Mouse (Mus musculus) liver, embryonic 16.5 days (tissue): ENCODE data around the gene Gpr4. TPM values are rescaled to one million over a fixed set of nuclear protein-coding genes. Genes with fewer than 3 reads are reported as not detected.

ENCODE experiments used
- ATAC-seq: fragments of 200-750 bp; cut with Nextera tagmentation; 2 replicates; pipeline ENCODE4 v1.8.0; 2017; ENCODE audit warnings: low read depth, mild to moderate bottlenecking, moderate number of reproducible peaks, moderate library complexity
- H3K27ac ChIP-seq: fragments of 300-500 bp; sonication (generic); 2 replicates; pipeline ENCODE4 v1.5.1; 2014; ENCODE audit warnings: mild to moderate bottlenecking, low read length
- H3K27me3 ChIP-seq: fragments of 300-500 bp; sonication (generic); 2 replicates; pipeline ENCODE4 v1.6.1; 2014; ENCODE audit warnings: low read depth, low read length, mixed read lengths; ENCODE audit not compliant: control insufficient read depth, insufficient read depth
- H3K36me3 ChIP-seq: fragments of 300-500 bp; sonication (generic); 2 replicates; pipeline ENCODE4 v1.6.1; 2014; ENCODE audit warnings: mild to moderate bottlenecking; ENCODE audit not compliant: control insufficient read depth, insufficient read depth
- H3K4me1 ChIP-seq: fragments of 300-500 bp; sonication (generic); 2 replicates; pipeline ENCODE4 v1.6.1; 2014; ENCODE audit warnings: low read depth, low read length, mixed read lengths; ENCODE audit not compliant: control insufficient read depth
- H3K4me2 ChIP-seq: fragments of 300-500 bp; sonication (generic); 2 replicates; pipeline ENCODE4 v1.6.1; 2014; ENCODE audit warnings: low read depth, low read length, mixed read lengths
- H3K4me3 ChIP-seq: fragments of 300-500 bp; sonication (generic); 2 replicates; pipeline ENCODE4 v1.5.1; 2014; ENCODE audit warnings: low read depth, mild to moderate bottlenecking, low read length
- H3K9ac ChIP-seq: fragments of 300-500 bp; sonication (generic); 2 replicates; pipeline ENCODE4 v1.6.1; 2014; ENCODE audit warnings: low read depth, low read length
- H3K9me3 ChIP-seq: fragments of 300-500 bp; sonication (generic); replicated peaks from 2 replicates; pipeline ENCODE4 v1.6.1; 2016; ENCODE audit warnings: low read length; ENCODE audit not compliant: control insufficient read depth
- WGBS: fragments of 180-500 bp; shearing (Covaris S2); extraction: QIAGEN DNeasy Blood & Tissue Kit; methylation state at CpG from one replicate; pipeline ENCODE4 v1.1.7; 2014; ENCODE audit not compliant: insufficient replicate concordance; 5-methylcytosine and 5-hydroxymethylcytosine counted together
- polyA plus RNA-seq: library from polyadenylated mRNA; unstranded; fragments of >200 nt; fragmentation: Nextera tagmentation; extraction: Ambion mirVana; gene quantifications from 2 replicates; pipeline ENCODE4 v1.2.1, GENCODE M21; 2015

Gene Gpr4
- polyA plus RNA-seq, 1 experiment from 2014 or later: 0.60 TPM

DNA sequence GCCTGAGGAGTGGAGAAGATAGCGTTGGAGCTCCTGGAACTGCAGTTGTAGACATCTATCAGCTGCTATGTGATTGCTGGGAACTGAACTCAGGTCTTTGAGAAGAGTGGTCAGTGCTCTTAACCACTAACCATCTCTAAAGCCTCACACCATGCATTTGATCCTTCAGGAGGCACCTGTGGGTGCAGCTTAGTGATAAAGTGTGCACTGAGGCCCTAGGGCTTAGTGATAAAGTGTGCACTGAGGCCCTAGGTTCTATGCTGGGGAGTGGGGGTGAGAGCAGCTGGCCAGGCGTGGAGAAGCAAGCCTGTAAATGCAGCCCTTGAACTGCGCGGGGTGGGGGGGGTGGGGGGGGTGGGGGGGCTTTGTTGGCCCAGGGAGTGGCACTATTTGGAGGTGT is 27.6 kb downstream of the Gpr4 start:
- Histone ChIP-seq H3K27me3 (no peaks in the 10 kb centered on the region), H3K4me2 (peak overlapping the region; percentile 60), H3K36me3 (no peaks in the 10 kb centered on the region; the same call in 1 of the 2 replicates), H3K4me1 (peaks cover 66% of the 10 kb centered on the region), H3K4me3 (peak overlapping the region; percentile 26), H3K27ac (peak overlapping the region; percentile 89), H3K9ac (peak overlapping the region; percentile 35), H3K9me3 (no peaks in the 10 kb centered on the region)
- 14% methylated on average over 1 of the region's 4 CpGs for WGBS
- ATAC-seq: peak; percentile 91

DNA sequence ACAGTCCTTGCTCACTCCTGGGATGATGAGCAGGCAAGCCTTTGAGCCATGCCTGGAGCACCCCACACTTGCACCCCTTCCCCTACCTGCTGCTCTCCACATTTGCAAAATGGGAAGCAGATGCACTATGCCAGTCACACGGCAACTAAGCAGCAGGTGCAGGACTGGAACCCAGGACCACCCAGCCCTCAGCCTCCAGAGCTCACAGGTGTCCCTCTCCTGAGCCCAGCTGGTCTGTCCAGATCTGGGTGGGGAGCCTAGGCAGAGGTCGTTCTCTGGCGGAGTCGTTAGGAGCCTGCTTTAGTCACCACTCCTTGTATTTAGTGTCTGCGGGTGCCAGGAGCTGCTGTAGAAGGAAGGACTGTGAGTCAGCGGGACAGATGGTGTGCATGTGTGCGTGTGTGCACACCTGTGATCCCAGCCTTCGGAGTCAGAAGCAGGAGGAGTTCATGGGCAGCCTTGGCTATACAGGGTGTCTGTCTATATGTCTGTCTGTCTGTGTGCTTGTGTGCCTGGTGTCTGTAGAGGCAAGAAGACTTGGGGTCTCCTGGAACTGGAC is 28.6 kb downstream of the Gpr4 start:
- 82% methylated on average over 8 of the region's 8 CpGs for WGBS
- 0 out of 2 replicates have a peak overlapping the region, but pooled peaks have one; percentile 7 for H3K9ac ChIP-seq
- H3K4me1 ChIP-seq: peaks cover 59% of the 10 kb centered on the region
- no peaks in the 10 kb centered on the region for H3K27me3 ChIP-seq
- no peak overlapping the region for H3K4me3 ChIP-seq
- no peak for ATAC-seq
- H3K9me3 ChIP-seq: no peaks in the 10 kb centered on the region
- H3K36me3 ChIP-seq: peaks cover 3% of the 10 kb centered on the region
- H3K27ac ChIP-seq: peak overlapping the region; percentile 69
- no peak overlapping the region for H3K4me2 ChIP-seq

GRCm38 (mm10) chr7:19242005-19242404 is 29.7 kb downstream of the Gpr4 start:
- Histone ChIP-seq H3K27ac (no peak overlapping the region), H3K4me3 (no peak overlapping the region), H3K27me3 (no peaks in the 10 kb centered on the region), H3K4me2 (no peak overlapping the region), H3K9ac (no peak overlapping the region), H3K4me1 (peaks cover 59% of the 10 kb centered on the region), H3K9me3 (no peaks in the 10 kb centered on the region), H3K36me3 (peaks cover 3% of the 10 kb centered on the region)
- WGBS: 81% methylated on average over 1 of the region's 1 CpGs
- ATAC-seq: no peak

DNA sequence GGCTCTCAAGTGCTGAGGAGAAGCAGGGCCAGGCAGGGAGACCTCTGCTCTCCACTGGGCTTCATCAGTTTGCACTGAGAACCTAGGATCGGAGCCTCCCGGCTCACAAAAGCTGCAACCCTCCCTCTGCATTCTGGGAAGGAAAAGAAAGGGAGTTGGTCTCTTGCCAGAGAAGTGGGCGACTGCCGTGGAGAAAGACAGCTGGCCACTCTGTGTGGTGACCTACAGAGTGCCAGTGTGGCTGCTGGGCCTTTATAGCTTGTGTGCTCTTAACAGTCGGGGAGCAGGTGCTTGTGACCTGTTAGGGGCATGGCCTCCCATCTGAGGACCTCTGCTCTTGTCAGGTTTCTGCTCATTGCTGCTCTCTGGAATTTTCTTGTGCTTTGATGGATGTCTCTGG is 31.5 kb downstream of the Gpr4 start:
- Histone ChIP-seq H3K4me1 (peaks cover 54% of the 10 kb centered on the region), H3K4me3 (no peak overlapping the region), H3K36me3 (peaks cover 3% of the 10 kb centered on the region), H3K4me2 (no peak overlapping the region), H3K27ac (no peak overlapping the region), H3K9ac (no peak overlapping the region), H3K27me3 (no peaks in the 10 kb centered on the region), H3K9me3 (no peaks in the 10 kb centered on the region)
- no peak for ATAC-seq
- WGBS: 66% methylated on average over 5 of the region's 5 CpGs

DNA sequence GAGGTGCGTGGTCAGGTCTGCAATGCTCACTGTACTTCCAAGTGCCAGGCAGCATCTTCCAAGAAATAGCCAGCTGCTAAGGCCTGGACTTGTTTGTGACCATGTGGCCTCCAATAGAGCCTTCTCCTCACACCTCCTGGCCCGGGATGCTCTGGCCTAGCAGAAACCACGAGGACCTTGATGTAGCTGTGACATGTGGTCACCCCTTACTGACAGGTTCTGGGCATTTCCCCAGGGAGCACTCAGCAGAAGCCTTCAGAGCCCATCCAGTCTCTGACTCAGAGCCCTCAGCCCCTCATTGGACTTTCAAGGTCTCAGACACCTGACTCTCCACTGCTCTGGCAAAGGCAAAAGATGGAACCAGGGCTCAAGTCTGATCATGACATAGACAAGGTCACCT is 32.7 kb downstream of the Gpr4 start:
- Histone ChIP-seq H3K4me2 (no peak overlapping the region), H3K9ac (no peak overlapping the region), H3K4me1 (peaks cover 43% of the 10 kb centered on the region), H3K27me3 (no peaks in the 10 kb centered on the region), H3K27ac (no peak overlapping the region), H3K36me3 (peaks cover 3% of the 10 kb centered on the region), H3K9me3 (no peaks in the 10 kb centered on the region), H3K4me3 (no peak overlapping the region)
- no peak for ATAC-seq
- 88% methylated on average over 3 of the region's 3 CpGs for WGBS

DNA sequence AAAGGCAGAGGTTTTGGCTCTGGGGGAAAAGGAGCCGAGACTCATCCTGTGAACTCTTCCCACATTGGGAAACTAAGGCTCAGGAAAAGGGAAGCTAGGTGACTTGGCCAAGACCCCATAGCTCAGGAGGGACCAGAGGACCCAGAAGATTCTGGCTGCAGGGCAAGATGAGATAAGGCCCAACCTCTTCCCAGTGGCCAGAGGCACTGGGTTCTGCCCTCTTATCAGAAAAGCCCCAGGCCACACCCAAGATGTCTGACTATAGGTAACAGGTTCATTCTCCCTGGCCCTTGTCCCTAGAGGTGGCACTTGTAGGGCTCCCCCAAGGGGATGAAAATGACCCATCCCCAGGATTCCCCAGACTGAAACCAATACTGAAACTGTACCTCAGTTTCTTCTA is 34.5 kb downstream of the Gpr4 start:
- peak overlapping the region; percentile 21 for H3K4me2 ChIP-seq
- WGBS: 69% methylated on average over 1 of the region's 1 CpGs
- H3K27me3 ChIP-seq: no peaks in the 10 kb centered on the region
- no peaks in the 10 kb centered on the region for H3K9me3 ChIP-seq
- H3K36me3 ChIP-seq: peaks cover 3% of the 10 kb centered on the region; the same call in 1 of the 2 replicates
- peak; percentile 86 for ATAC-seq
- peaks cover 30% of the 10 kb centered on the region for H3K4me1 ChIP-seq
- no peak overlapping the region for H3K4me3 ChIP-seq
- peak overlapping the region; percentile 71 for H3K27ac ChIP-seq
- H3K9ac ChIP-seq: no peak overlapping the region; the same call in 1 of the 2 replicates

- H3K4me2 ChIP-seq: no peak overlapping the region
Measured at GRCm38 (mm10) chr7:19247511-19247910, 35.2 kb downstream of the Gpr4 start.

DNA sequence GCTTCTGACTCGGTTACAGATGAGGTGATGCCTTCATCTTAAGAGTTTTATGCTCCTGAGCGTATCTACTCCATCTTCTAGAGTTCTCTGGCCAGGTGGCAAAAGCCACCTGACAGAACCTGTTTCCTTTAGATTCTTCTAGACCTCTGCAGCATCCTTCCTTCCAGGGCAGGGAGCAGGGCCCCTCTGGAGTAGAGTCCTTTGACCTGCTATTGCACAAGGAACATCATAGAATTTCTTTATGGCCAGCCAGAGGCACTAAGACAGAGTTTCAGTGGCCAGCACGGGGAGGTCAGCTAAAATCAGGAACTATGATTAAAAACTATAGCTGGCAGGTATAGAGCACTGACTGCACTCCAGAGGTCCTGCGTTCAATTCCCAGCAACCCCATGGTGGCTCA is 39.7 kb downstream of the Gpr4 start:
- Histone ChIP-seq H3K4me3 (no peak overlapping the region), H3K4me1 (peaks cover 13% of the 10 kb centered on the region), H3K27ac (no peak overlapping the region), H3K9me3 (no peaks in the 10 kb centered on the region), H3K27me3 (no peaks in the 10 kb centered on the region), H3K4me2 (no peak overlapping the region), H3K9ac (no peak overlapping the region), H3K36me3 (peaks cover 3% of the 10 kb centered on the region)
- no peak for ATAC-seq
- WGBS: 63% methylated on average over 4 of the region's 4 CpGs

More at GRCm38 (mm10) chr7:19247511-19247910, 35.2 kb downstream of the Gpr4 start:
- Histone ChIP-seq H3K9ac (no peak overlapping the region; the same call in 1 of the 2 replicates), H3K27ac (peak overlapping the region; percentile 71; the same call in 1 of the 2 replicates), H3K9me3 (no peaks in the 10 kb centered on the region), H3K4me3 (no peak overlapping the region), H3K27me3 (no peaks in the 10 kb centered on the region), H3K4me1 (peaks cover 30% of the 10 kb centered on the region), H3K36me3 (peaks cover 3% of the 10 kb centered on the region; the same call in 1 of the 2 replicates)
- no peak for ATAC-seq
- WGBS: 74% methylated on average over 2 of the region's 2 CpGs

- H3K9ac ChIP-seq: no peak overlapping the region
- ATAC-seq: no peak
- no peak overlapping the region for H3K4me3 ChIP-seq
- H3K36me3 ChIP-seq: peaks cover 6% of the 10 kb centered on the region
- no peak overlapping the region; the same call in 1 of the 2 replicates for H3K27ac ChIP-seq
- no peak overlapping the region for H3K4me2 ChIP-seq
- peaks cover 21% of the 10 kb centered on the region for H3K4me1 ChIP-seq
- WGBS: 56% methylated on average over 5 of the region's 5 CpGs
- H3K9me3 ChIP-seq: no peaks in the 10 kb centered on the region
- H3K27me3 ChIP-seq: no peaks in the 10 kb centered on the region
Measured at GRCm38 (mm10) chr7:19253437-19253836, 41.1 kb downstream of the Gpr4 start.
